Mouse (Mus musculus): Measurements from ENCODE around the gene Dusp1. TPM values are rescaled to one million over a fixed set of nuclear protein-coding genes. Genes with fewer than 3 reads are reported as not detected.
A peak's percentile ranks its signal among the peaks of the same experiment; 100 is the strongest.

Gene Dusp1
- polyA plus RNA-seq, 1 experiment from 2014 or later: 18.9 TPM

- Histone ChIP-seq H3K4me2 (replicated peaks; ENCODE audit: low read depth) (no peak overlapping the region), H3K27ac (ENCODE audit: low read depth, low read length) (no peak overlapping the region), H3K4me3 (ENCODE audit: low read depth, low read length) (no peak overlapping the region), H3K4me1 (replicated peaks; ENCODE audit: control insufficient read depth, insufficient read depth, low read length) (no peaks in the 10 kb centered on the region; the same call in 1 of the 2 replicates), H3K9me3 (ENCODE audit: control insufficient read depth) (no peaks in the 10 kb centered on the region), H3K27me3 (replicated peaks; ENCODE audit: control insufficient read depth, insufficient read depth, low read length) (no peaks in the 10 kb centered on the region), H3K9ac (ENCODE audit: low read depth, low read length) (no peak overlapping the region), H3K36me3 (ENCODE audit: control insufficient read depth, insufficient read depth) (no peaks in the 10 kb centered on the region; the same call in none of the 2 replicates)
- no peak for TF ChIP-seq CTCF (IDR thresholded peaks at IDR 0.05; ENCODE audit: low read depth)
- no peak for ATAC-seq
- 75% methylated on average over 7 of the region's 7 CpGs for WGBS
Measured at GRCm38 (mm10) chr17:26576833-26577232, 14.9 kb upstream of the Dusp1 start.

GRCm38 (mm10) chr17:26575786-26576690, 14.1 kb upstream of the Dusp1 start:
- no peak for TF ChIP-seq CTCF (IDR thresholded peaks at IDR 0.05; ENCODE audit: low read depth)
- H3K36me3 ChIP-seq (ENCODE audit: control insufficient read depth, insufficient read depth): no peaks in the 10 kb centered on the region; the same call in none of the 2 replicates
- H3K4me2 ChIP-seq (replicated peaks; ENCODE audit: low read depth): no peak overlapping the region
- H3K4me3 ChIP-seq (ENCODE audit: low read depth, low read length): no peak overlapping the region
- H3K9ac ChIP-seq (ENCODE audit: low read depth, low read length): no peak overlapping the region
- H3K4me1 ChIP-seq (replicated peaks; ENCODE audit: control insufficient read depth, insufficient read depth, low read length): peaks cover 4% of the 10 kb centered on the region; the same call in 1 of the 2 replicates
- no peaks in the 10 kb centered on the region for H3K27me3 ChIP-seq (replicated peaks; ENCODE audit: control insufficient read depth, insufficient read depth, low read length)
- WGBS: 81% methylated on average over 12 of the region's 12 CpGs
- H3K27ac ChIP-seq (ENCODE audit: low read depth, low read length): no peak overlapping the region
- ATAC-seq: no peak
- no peaks in the 10 kb centered on the region for H3K9me3 ChIP-seq (ENCODE audit: control insufficient read depth)

- Histone ChIP-seq H3K36me3 (ENCODE audit: control insufficient read depth, insufficient read depth) (no peaks in the 10 kb centered on the region; the same call in none of the 2 replicates), H3K27me3 (replicated peaks; ENCODE audit: control insufficient read depth, insufficient read depth, low read length) (no peaks in the 10 kb centered on the region), H3K4me3 (ENCODE audit: low read depth, low read length) (no peak overlapping the region), H3K9ac (ENCODE audit: low read depth, low read length) (no peak overlapping the region), H3K27ac (ENCODE audit: low read depth, low read length) (no peak overlapping the region), H3K4me2 (replicated peaks; ENCODE audit: low read depth) (no peak overlapping the region), H3K9me3 (ENCODE audit: control insufficient read depth) (no peaks in the 10 kb centered on the region), H3K4me1 (replicated peaks; ENCODE audit: control insufficient read depth, insufficient read depth, low read length) (peaks cover 8% of the 10 kb centered on the region; the same call in 1 of the 2 replicates)
- TF ChIP-seq CTCF (IDR thresholded peaks at IDR 0.05; ENCODE audit: low read depth): no peak
- no peak for ATAC-seq
- 84% methylated on average over 5 of the region's 5 CpGs for WGBS
Measured at GRCm38 (mm10) chr17:26574701-26575100, 12.8 kb upstream of the Dusp1 start.

DNA sequence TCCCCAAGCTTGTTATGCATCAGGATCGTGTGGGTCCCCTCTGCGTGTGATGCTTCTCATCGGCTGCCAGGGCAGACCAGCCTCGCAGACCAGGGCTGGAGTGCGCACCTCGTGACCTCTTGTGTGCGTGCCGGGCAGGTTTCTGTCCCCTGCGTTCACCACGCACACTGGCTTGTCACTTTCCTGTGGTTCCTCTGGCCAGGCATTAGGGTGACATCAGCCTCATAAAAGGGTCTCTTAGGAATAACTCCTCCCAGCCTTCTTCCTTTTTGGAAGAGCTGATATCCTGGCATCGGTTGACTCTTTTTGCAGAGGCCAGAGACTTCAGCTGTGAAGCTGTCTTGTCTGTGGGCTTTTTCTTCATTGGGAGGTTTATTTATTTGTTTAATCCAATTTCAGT, 12.2 kb upstream of the Dusp1 start:
- no peaks in the 10 kb centered on the region for H3K27me3 ChIP-seq (replicated peaks; ENCODE audit: control insufficient read depth, insufficient read depth, low read length)
- no peaks in the 10 kb centered on the region for H3K9me3 ChIP-seq (ENCODE audit: control insufficient read depth)
- no peak overlapping the region for H3K4me3 ChIP-seq (ENCODE audit: low read depth, low read length)
- peaks cover 3% of the 10 kb centered on the region for H3K36me3 ChIP-seq (ENCODE audit: control insufficient read depth, insufficient read depth)
- H3K4me1 ChIP-seq (replicated peaks; ENCODE audit: control insufficient read depth, insufficient read depth, low read length): peaks cover 8% of the 10 kb centered on the region; the same call in 1 of the 2 replicates
- H3K4me2 ChIP-seq (replicated peaks; ENCODE audit: low read depth): no peak overlapping the region
- WGBS: 85% methylated on average over 11 of the region's 11 CpGs
- H3K27ac ChIP-seq (ENCODE audit: low read depth, low read length): no peak overlapping the region
- ATAC-seq: no peak
- no peak for TF ChIP-seq CTCF (IDR thresholded peaks at IDR 0.05; ENCODE audit: low read depth)
- H3K9ac ChIP-seq (ENCODE audit: low read depth, low read length): no peak overlapping the region

DNA sequence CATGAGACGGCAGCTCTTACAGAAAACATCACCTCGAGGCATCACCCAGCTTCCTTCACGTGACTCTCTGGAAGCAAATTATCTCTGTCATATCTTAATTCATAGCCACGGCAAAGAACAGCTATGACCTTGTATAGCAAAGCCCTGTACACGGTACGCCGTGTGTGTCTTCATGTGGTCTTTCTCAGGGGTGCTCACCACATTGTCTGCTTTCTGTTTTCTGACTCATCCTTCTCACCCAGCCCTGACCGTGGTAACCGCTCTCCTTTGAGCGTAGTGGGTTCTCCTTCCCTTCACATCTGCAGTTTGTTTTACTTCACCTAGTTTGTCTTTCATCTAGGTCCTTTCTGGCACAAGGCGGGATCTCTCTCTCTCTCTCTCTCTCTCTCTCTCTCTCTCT, 10.3 kb upstream of the Dusp1 start:
- WGBS: 83% methylated on average over 11 of the region's 11 CpGs
- Histone ChIP-seq H3K4me1 (replicated peaks; ENCODE audit: control insufficient read depth, insufficient read depth, low read length) (peaks cover 8% of the 10 kb centered on the region; the same call in 1 of the 2 replicates), H3K4me3 (ENCODE audit: low read depth, low read length) (no peak overlapping the region), H3K36me3 (ENCODE audit: control insufficient read depth, insufficient read depth) (peaks cover 6% of the 10 kb centered on the region; the same call in 1 of the 2 replicates), H3K27me3 (replicated peaks; ENCODE audit: control insufficient read depth, insufficient read depth, low read length) (no peaks in the 10 kb centered on the region), H3K27ac (ENCODE audit: low read depth, low read length) (peak overlapping the region; percentile 41), H3K9ac (ENCODE audit: low read depth, low read length) (no peak overlapping the region), H3K4me2 (replicated peaks; ENCODE audit: low read depth) (no peak overlapping the region), H3K9me3 (ENCODE audit: control insufficient read depth) (no peaks in the 10 kb centered on the region)
- no peak for ATAC-seq
- TF ChIP-seq CTCF (IDR thresholded peaks at IDR 0.05; ENCODE audit: low read depth): no peak

DNA sequence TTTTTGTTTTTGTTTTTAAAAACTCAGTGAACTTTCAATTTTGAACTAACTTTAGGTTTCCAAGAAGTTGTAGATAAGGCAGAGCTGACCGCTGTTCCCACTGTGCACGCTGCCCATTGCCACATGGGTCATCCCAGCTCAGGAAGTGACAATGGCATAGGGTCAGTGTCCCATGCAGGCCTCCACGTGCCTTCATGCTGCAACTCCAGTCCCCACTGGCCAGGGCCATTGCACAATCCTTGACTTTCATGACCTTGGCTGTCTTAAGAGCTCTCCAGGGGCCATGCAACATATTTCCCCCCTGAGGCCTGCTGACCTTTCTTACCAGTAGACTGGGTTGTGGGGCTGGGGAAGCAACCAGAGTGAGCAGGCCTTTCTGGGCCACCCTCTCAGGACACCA, 9.4 kb upstream of the Dusp1 start:
- WGBS: 50% methylated on average over 3 of the region's 3 CpGs
- peak; percentile 34; the same call in 1 of the 2 replicates for ATAC-seq
- H3K27ac ChIP-seq (ENCODE audit: low read depth, low read length): peak overlapping the region; percentile 41; the same call in 1 of the 2 replicates

More for the DNA sequence above, 9.4 kb upstream of the Dusp1 start:
- Histone ChIP-seq H3K9me3 (ENCODE audit: control insufficient read depth) (no peaks in the 10 kb centered on the region), H3K27me3 (replicated peaks; ENCODE audit: control insufficient read depth, insufficient read depth, low read length) (no peaks in the 10 kb centered on the region), H3K36me3 (ENCODE audit: control insufficient read depth, insufficient read depth) (peaks cover 9% of the 10 kb centered on the region; the same call in 1 of the 2 replicates), H3K9ac (ENCODE audit: low read depth, low read length) (no peak overlapping the region), H3K4me3 (ENCODE audit: low read depth, low read length) (no peak overlapping the region), H3K4me2 (replicated peaks; ENCODE audit: low read depth) (no peak overlapping the region), H3K4me1 (replicated peaks; ENCODE audit: control insufficient read depth, insufficient read depth, low read length) (peaks cover 8% of the 10 kb centered on the region; the same call in 1 of the 2 replicates)
- no peak for TF ChIP-seq CTCF (IDR thresholded peaks at IDR 0.05; ENCODE audit: low read depth)
